Mouse (Mus musculus) layer of hippocampus, adult 9-11 months (tissue): Measurements from ENCODE around the gene Ulk1.
"Not testable (repeated sequence)": the region's sequence is repeated elsewhere in the genome, so short reads cannot be mapped to it uniquely, and the experiment has no call there.

Source experiments
- DNase-seq: peaks from one replicate; pipeline ENCODE4 v3.0.0; 2022

The Ulk1 gene

GRCm38 (mm10) chr5:110804012-110804743, 5.7 kb downstream of the Ulk1 start:
- DNase-seq = no peak

DNA sequence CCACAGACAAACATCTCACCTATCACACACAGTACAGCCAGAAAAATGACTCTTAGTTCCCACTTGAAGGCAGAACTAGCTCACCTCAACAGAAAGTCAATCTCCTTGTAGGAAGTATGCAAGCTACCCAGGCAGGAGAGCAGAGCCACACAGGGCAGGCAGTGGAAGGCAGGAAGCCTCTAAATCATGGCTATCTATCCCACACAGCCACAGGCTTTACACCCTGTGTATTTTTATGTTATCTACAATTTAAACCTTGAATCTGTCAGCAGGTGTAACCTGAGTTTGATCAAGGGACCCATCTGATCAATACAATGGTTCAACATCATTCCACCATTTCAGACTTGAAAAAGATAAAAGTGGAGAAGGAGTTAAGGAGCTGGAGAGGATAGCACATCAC, 7.1 kb downstream of the Ulk1 start:
- no peak for DNase-seq

- no peak for DNase-seq
These were observed 7.7 kb downstream of the Ulk1 start for GRCm38 (mm10) chr5:110802186-110802585.

GRCm38 (mm10) chr5:110801036-110801624, 8.8 kb downstream of the Ulk1 start:
- no peak for DNase-seq

GRCm38 (mm10) chr5:110797696-110798095, 12.2 kb downstream of the Ulk1 start:
- no peak for DNase-seq

- DNase-seq = no peak
These were observed 15.5 kb downstream of the Ulk1 start for GRCm38 (mm10) chr5:110794363-110794762.

- no peak for DNase-seq
These were observed 21.2 kb downstream of the Ulk1 start for GRCm38 (mm10) chr5:110788684-110789083.

- peak; percentile 69 for DNase-seq
These were observed 23.6 kb downstream of the Ulk1 start for GRCm38 (mm10) chr5:110786081-110786835.

- no peak for DNase-seq
These were observed 26.7 kb downstream of the Ulk1 start for GRCm38 (mm10) chr5:110783150-110783549.

- DNase-seq = no peak
These were observed 28.2 kb downstream of the Ulk1 start for GRCm38 (mm10) chr5:110781529-110782238.

DNA sequence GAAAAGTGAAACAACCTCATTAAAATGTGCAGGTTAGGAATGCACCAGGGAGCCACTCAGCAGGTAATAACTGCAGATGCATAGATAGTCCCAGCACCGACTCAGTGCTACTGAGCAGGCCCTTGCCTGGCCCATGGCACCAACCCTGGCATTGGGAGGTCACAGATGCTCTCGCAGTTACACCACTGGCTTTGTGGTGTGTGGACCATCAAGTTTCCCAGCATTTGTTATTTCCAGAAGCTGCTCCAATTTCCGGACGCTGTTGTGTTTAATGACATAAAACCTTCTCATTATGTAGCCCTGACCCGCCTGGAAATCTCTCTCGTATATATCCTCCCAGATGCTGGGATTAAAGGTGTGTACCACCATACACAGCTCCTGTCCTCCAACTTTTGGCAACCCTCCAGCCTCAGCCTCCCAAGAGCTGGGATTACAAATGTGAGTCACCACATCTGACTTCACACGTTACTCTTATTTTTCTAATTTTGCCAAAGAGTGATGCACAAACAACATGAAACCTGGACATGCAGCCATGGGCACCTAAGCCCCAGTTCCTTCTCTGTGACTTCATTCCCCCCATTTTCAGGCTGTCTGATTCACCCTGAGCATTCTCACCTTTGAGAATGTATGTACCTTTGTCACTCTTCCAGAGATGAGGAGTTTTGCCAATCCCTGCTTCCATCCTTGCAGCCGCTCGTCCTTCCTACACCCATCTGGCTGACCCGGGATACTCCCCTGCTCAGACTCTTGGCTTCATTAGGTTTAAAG, 29.0 kb downstream of the Ulk1 start:
- DNase-seq = no peak

GRCm38 (mm10) chr5:110779998-110780760, 29.7 kb downstream of the Ulk1 start, which contains the start of gene Pus1:
Gene Pus1, minus strand, starts transcription at chr5:110780659.
- peak; percentile 87 for DNase-seq

DNA sequence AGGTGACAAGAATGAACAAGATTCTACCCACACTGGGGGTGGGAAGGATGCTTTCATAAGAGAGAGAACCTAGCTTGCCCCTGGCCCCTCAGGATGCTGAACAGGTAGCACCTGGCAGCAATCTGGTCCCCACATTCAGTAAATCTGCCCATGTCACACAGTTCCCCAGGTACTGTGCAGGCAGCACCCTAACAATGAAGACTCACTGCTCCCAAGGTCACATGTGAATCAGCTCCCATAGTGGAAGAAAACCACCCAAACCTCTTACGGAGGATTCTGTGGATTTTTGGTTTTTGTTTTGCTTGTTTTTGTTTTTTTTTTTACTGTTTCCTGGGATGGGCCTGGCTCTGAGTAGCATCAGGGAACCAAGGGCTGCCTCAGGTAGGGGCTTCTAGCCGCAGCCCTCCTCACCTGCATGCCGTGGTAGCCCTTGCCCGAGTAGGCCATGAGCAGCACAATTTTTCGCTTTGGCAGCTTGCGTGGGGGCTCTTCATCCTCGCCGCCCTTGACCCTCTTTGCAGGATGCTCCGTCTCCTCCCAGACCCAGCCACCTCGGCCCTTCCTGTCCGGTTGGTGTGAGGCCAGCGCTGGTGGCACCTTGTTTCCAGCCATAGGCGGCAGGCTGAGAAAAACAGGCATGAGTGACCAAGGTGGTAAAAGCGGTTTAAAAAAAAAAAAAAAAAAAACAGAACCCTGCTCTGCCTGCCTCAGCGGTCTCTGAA, 30.5 kb downstream of the Ulk1 start:
- no peak for DNase-seq

GRCm38 (mm10) chr5:110778263-110778662, 31.6 kb downstream of the Ulk1 start:
- no peak for DNase-seq

- no peak for DNase-seq
These were observed 33.8 kb downstream of the Ulk1 start for GRCm38 (mm10) chr5:110776141-110776540.

GRCm38 (mm10) chr5:110774511-110774910, 35.4 kb downstream of the Ulk1 start:
- DNase-seq = no peak

DNA sequence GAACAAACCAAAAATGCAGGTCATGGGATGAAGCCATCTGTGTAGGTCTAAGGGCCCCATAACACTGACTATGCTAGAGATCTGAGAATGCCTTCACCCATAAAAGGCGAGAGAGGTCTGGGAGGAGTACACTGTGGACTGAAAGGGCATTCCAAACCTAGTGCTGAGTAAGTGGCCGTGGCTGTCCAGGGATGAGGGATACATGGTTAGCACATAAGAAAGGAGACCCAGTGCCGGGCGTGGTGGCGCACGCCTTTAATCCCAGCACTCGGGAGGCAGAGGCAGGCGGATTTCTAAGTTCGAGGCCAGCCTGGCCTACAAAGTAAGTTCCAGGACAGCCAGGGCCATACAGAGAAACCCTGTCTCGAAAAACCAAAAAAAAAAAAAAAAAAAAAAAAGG, 37.0 kb downstream of the Ulk1 start:
- not testable (repeated sequence) for DNase-seq

- peak; percentile 100 for DNase-seq
These were observed 39.3 kb downstream of the Ulk1 start, which contains the start of gene Ep400 for GRCm38 (mm10) chr5:110770448-110771158. Gene Ep400, minus strand, starts transcription at chr5:110770717.

DNA sequence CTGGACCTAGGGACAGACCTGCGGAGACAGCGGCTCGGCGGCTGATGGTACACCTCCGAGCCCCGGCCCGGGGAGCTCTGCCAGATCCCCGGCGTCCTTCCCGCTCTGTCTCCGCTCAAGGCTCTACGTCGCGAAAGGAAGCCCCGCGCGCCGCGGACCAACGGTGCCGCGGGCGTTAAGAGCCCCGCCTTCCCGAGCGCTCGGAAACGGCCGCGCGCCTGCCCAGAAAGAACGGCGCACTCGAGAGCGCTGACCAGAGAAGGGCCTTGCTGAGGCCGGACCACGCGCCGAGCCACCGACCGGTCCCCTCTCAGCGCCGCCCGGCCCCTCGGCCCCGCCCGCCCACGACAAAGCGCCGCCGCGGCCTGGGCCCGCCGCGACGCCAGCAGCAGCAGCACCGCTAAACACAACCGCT, 39.9 kb downstream of the Ulk1 start:
- peak; percentile 42 for DNase-seq

DNA sequence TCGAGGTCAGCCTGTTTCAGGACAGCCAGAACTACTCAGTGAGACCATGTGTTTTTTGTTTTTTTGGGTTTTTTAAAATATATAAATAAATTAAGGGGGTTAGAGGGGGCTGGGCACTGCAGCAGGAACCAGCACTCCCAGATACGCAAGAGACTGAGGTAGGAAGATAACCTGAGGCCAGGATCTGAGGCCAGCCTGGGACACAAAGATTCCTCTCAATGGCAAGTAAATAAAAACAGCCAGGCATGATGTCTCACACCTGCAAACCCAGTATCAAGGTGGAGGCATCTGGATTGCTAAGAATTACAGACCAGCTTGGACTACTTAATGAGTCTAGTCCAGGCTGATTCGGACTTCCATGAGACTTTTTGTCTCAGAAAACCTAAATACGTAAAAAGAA, 40.6 kb downstream of the Ulk1 start:
- no peak for DNase-seq
